Mouse (Mus musculus) cerebellum, postnatal 36 days (tissue): ENCODE measurements at regions not wholly inside any gene's neighbourhood (a gene's known extent, or its start where the extent isn't known, plus 50 kb on each side); places are given as distances from the start of the nearest gene placed in this dataset.
A peak's percentile ranks its signal among the peaks of the same experiment; 100 is the strongest.

Experiments used
- DNase-seq, 2 experiments: peaks; one replicate each; pipeline ENCODE4 v3.0.0; 2021 to 2022; ENCODE audit warnings: mixed read lengths in 2 of 2

GRCm38 (mm10) chr1:187413881-187414280 lies 194.7 kb upstream of the Esrrg start:
- DNase-seq: no peak

- DNase-seq: no peak
These were observed 190.1 kb upstream of the Esrrg start for GRCm38 (mm10) chr1:187418186-187419140.

DNA sequence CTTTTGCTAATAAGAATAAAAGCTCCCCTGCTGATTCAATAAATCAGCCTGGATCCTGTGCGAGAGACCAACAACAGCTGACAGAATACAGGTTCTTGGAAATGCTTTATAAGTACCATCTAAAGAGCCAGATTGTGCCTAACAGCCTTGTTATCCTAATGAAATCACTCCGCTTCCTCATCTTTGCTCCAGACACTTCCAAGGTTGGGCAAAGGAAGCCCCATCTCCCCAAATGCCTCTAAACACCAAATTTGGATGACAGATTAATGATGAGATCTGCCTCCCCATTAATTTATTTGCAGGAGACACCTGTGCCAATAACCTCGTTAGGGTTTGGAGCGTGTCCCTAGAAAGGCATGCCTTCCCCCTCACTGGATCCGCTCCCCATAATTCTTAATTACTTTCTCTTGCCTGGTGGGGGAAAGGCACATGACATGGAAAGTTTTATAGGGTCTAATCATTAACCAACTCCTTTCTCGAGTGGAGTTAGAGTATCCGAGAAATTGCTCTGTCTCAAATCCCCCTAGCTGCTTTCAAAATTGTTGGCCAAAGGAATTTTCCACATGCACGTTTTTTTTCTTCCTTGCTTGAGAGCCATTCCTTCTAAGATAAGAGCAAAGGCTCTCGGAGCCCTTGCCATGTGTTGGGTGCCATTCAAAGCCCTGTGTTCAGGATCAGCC lies 179.9 kb upstream of the Esrrg start:
- no peak for DNase-seq

- DNase-seq: no peak
These were observed 174.6 kb upstream of the Esrrg start for GRCm38 (mm10) chr1:187433716-187434634.

DNA sequence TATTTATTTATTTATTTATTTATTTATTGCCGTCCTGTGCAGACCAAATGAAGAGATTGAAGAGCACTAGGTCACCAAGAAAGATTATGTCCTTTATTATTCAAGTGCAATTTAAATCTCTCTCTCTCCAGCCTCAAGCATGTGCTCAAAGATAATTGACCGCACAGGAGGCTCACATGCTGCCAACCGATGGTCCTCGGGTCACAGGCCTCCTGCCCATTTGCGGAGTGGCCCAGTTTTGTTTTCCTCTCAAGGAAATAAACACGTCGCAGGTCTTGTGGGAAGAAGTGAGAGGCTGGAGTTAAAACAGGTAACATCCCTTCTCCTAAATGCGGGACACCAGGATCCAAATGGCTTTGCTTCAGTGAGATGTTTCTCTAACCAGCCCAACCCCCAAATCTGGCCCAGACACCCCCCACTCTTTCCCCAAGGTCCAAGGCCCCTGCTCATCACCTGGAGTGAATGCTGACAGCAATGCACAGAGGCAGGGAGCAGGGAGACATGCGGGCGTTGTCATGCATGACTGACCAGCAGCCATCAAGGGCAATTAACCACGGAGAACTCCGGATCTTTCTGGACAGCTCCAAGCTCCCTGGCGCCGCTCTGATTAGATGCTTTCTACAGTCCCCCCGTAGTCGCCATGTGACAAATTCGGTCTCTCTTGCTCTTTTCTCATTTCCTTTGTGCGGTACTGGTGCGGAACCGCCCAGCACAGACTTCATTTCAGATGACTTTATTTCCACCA lies 169.2 kb upstream of the Esrrg start:
- peak; percentile 12 to 13 for DNase-seq

GRCm38 (mm10) chr1:187441668-187442193 lies 166.9 kb upstream of the Esrrg start:
- DNase-seq: no peak

GRCm38 (mm10) chr1:187446511-187446910 lies 162.1 kb upstream of the Esrrg start:
- no peak for DNase-seq

- peak; percentile 37 to 51 for DNase-seq
These were observed 160.4 kb upstream of the Esrrg start for GRCm38 (mm10) chr1:187448173-187448572.

GRCm38 (mm10) chr1:187450106-187450505 lies 158.5 kb upstream of the Esrrg start:
- no peak for DNase-seq

- peak; percentile 15 to 20 for DNase-seq
These were observed 156.4 kb upstream of the Esrrg start for GRCm38 (mm10) chr1:187452189-187452588.

- no peak for DNase-seq
These were observed 154.2 kb upstream of the Esrrg start for GRCm38 (mm10) chr1:187454431-187454830.

DNA sequence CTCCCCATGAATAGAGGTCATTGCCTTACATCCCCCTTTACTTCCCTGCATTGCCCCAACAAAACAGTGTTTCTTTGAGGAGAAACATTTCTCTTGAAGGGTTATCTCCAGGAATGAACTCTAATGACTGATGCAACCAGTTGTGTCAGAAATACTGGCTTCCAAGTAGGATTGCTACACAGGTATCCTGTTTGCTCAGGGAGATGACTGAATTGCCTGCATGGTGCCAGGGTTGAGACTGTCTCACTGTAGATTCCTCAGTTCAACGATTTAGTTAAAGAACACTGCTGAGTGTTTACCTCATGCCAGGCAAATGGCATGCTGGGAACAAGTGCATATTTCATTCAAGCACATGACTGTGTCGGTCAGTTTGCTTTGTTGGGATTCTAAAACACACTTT lies 123.8 kb upstream of the Esrrg start:
- no peak for DNase-seq

GRCm38 (mm10) chr1:187487948-187488690 lies 120.5 kb upstream of the Esrrg start:
- no peak for DNase-seq

DNA sequence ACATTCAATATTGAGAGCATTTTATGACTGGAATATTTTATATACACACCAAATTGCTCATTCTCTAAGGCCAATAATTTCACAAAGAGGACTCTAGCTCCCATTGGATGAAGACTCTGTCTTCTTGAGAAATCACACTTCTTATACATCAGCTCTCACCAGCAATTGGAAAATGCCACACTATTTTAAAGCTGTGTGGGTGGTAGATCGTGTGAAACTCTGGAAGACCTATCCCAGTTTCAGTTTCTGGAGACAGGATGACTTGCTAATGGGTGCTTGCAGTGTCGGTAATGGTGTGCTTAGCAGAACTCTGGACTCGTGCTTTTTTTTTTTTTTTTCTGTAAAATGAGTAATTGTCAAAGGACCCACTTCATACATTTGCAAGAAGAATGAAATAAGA lies 119.1 kb upstream of the Esrrg start:
- no peak for DNase-seq

- DNase-seq: no peak
These were observed 103.2 kb upstream of the Esrrg start for GRCm38 (mm10) chr1:187505368-187505767.

DNA sequence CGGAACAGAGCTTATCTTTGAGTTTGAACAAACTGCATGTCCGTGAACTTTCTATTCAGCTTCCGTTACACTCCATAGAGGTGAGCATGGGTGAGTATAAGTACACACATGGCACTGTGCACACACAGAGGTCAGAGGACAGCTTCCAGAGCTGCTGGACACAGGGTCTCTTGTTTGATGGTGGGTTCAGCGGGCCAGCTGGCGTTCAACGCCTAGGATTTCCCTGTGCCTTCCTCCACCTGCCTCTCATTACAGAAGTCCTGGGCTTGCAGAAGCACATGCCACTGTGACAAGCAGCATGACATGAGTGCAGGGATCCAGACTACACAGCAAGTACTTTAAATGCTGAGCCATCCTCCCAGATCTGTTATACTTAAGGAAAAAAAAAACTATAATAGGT lies 101.4 kb upstream of the Esrrg start:
- DNase-seq: no peak

- no peak for DNase-seq
These were observed 77.2 kb upstream of the Esrrg start for GRCm38 (mm10) chr1:187531349-187531922.

GRCm38 (mm10) chr1:187536263-187536662 lies 72.3 kb upstream of the Esrrg start:
- DNase-seq: no peak

DNA sequence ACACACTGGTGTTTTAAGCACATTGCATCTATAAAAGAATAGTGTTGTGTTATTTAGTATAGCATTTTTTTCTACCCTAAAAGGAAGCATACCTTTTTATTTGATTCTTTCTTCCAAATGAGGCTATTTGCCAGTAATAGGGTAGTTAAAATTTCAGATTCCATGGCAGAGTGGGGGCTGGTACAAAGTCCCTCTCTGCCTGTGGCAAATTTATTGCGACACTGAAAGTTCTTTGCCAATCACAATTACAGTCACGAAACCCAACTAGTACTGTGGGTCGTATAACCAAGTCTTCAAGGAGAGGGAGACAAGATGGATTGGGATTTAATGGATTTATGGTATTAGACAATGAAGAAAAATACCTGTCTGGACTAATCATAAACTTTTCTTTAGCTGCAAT lies 51.9 kb upstream of the Esrrg start:
- DNase-seq: no peak
